Mouse (Mus musculus) cerebellum, adult 18-20 months (tissue): Measurements from ENCODE around the gene Tpcn2.

Experiments
- DNase-seq, 2 experiments: peaks; one replicate each; pipeline ENCODE4 v3.0.0; 2021

The Tpcn2 gene

DNA sequence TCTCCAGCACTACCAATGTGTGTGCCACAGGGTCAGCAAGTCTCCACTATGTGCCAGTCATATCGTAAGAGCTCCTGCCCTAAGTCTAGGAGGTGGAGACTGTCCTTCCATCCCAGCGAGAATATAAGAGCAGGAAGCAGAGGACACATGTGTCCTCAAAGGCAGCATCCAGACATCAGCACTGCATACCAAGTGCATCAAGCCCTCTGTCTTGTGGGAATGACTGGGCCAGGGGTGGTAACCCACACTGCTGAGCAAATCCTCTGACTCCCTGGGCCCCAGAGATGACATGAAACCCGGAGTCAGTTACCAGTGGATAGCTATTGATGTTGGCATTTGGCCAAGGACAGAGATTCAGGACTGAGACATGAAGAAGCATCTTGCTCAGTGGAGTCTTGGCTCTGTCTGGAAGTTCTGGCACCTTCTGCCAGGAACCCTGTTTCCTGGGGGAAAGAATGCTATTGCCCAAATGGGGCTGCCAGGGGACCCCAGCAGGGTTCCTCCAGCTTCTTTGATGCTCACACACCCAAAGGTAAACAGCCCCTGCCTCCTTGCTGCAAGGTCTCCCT is 140.2 kb downstream of the Tpcn2 start:
- no peak for DNase-seq

- no peak for DNase-seq
Measured at GRCm38 (mm10) chr7:145140656-145141055, 143.2 kb downstream of the Tpcn2 start.

- DNase-seq = no peak
Measured at GRCm38 (mm10) chr7:145139576-145139975, 144.2 kb downstream of the Tpcn2 start.

DNA sequence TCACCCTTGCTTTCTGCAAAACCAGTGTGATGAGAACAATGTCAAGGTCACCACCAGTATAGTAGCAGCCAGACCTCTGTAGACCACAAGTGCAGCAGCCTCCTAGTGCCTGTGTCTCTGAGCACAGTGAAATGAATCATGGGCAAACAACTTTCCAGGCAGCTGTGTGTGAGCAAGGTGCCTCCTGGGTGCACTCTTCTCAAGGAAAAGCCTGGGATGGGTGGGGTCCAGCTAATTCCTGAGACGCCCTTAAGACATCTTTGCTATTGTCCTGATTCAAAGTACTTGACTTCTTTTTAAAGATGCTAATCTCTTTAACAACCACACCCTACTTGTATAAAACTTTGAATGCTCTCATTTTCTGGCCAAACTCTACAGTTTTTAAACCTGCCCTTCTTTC is 144.7 kb downstream of the Tpcn2 start:
- no peak for DNase-seq

DNA sequence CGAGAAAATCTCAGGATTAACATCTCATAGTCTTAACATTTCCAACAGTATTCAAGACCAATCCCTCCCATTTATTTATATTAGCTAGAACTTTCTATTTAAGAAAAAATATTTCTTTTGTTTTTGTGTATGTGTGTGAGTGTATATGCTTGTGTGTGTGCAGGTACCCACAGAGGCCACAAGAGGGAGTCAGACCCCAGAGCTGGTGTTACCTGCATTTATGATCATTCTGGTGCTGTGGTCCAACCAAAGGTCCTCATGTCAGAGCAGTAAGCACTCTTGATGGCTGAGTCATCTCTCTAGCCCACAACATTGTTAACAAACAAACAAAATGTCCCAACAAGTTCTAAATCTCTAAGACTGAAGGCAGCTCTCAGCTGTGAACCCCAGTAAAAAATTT is 145.9 kb downstream of the Tpcn2 start:
- no peak for DNase-seq

GRCm38 (mm10) chr7:145136831-145137230 is 147.0 kb downstream of the Tpcn2 start:
- no peak for DNase-seq
